In genomic region chr10:84379366-84379765, GRCm38 (mm10) we compare ENCODE assay signal across 11 mouse cellular contexts.
"Had no signal": no experiment of that assay in that cellular context is flagged by ENCODE, and none has a peak within 500 bp of the region (broad histone marks: within the 10 kb centered on the region; RNA-seq: fewer than 3 reads in every experiment).

No protein-coding gene starts in this region.

- H3K4me3 ChIP-seq: limb, embryonic 12.5 days; liver, embryonic 15.5 days; midbrain, embryonic 13.5 days; neural tube, embryonic 15.5 days had no signal

- H3K27ac ChIP-seq: kidney, postnatal 0 days; limb, embryonic 12.5 days; liver, embryonic 15.5 days; midbrain, embryonic 13.5 days; neural tube, embryonic 15.5 days had no signal

- H3K9me3 ChIP-seq: limb, embryonic 12.5 days; liver, embryonic 15.5 days; midbrain, embryonic 13.5 days; neural tube, embryonic 15.5 days had no signal

- ATAC-seq: lung, postnatal 0 days; midbrain, embryonic 13.5 days had no signal

- H3K36me3 ChIP-seq: liver, embryonic 15.5 days had no signal

- H3K27me3 ChIP-seq: limb, embryonic 12.5 days; liver, embryonic 15.5 days; midbrain, embryonic 13.5 days; neural tube, embryonic 15.5 days had no signal

- DNase-seq: lung, adult 2 months; lung, postnatal 36 days; right cerebral cortex, adult 18-20 months; right cerebral cortex, postnatal 25 days; thymus, postnatal 36 days had no signal
